ENCODE assay signal across 31 mouse cellular contexts in genomic region chr4:119665166-119665565, GRCm38 (mm10). TPM values are rescaled to one million over a fixed set of nuclear protein-coding genes. Genes with fewer than 3 reads are reported as not detected.
"Had no signal": no experiment of that assay in that cellular context is flagged by ENCODE, and none has a peak within 500 bp of the region (broad histone marks: within the 10 kb centered on the region; RNA-seq: fewer than 3 reads in every experiment).

No protein-coding gene starts in this region.

- H3K27ac ChIP-seq: forebrain, embryonic 15.5 days; hindbrain, embryonic 12.5 days; hindbrain, embryonic 15.5 days; hindbrain, postnatal 0 days; limb, embryonic 13.5 days; limb, embryonic 15.5 days; liver, embryonic 12.5 days; liver, embryonic 14.5 days had no signal

- H3K9ac ChIP-seq: forebrain, embryonic 15.5 days; forebrain, postnatal 0 days; heart, embryonic 12.5 days; hindbrain, embryonic 12.5 days; hindbrain, embryonic 15.5 days; limb, embryonic 13.5 days; limb, embryonic 15.5 days; liver, embryonic 12.5 days; liver, embryonic 14.5 days had no signal

- H3K36me3 ChIP-seq: forebrain, embryonic 15.5 days; heart, embryonic 12.5 days; hindbrain, embryonic 12.5 days; hindbrain, embryonic 15.5 days; limb, embryonic 13.5 days; limb, embryonic 15.5 days; liver, embryonic 12.5 days had no signal

- H3K9me3 ChIP-seq: forebrain, embryonic 15.5 days; heart, embryonic 12.5 days; hindbrain, embryonic 12.5 days; hindbrain, embryonic 15.5 days; limb, embryonic 13.5 days; limb, embryonic 15.5 days; liver, embryonic 12.5 days had no signal

- DNase-seq: forebrain, postnatal 0 days; gastrocnemius, postnatal 14 days; gastrocnemius, postnatal 36 days; kidney, adult 11 months; kidney, postnatal 10 days; layer of hippocampus, postnatal 36 days; left cerebral cortex, postnatal 4 days had no signal

- H3K4me2 ChIP-seq: forebrain, embryonic 15.5 days; heart, embryonic 12.5 days; hindbrain, embryonic 12.5 days; hindbrain, embryonic 15.5 days; limb, embryonic 13.5 days; limb, embryonic 15.5 days; liver, embryonic 12.5 days had no signal

- H3K27me3 ChIP-seq: forebrain, embryonic 15.5 days; heart, embryonic 12.5 days; hindbrain, embryonic 12.5 days; hindbrain, embryonic 15.5 days; limb, embryonic 13.5 days; limb, embryonic 15.5 days had no signal

- H3K4me1 ChIP-seq: limb, embryonic 13.5 days; limb, embryonic 15.5 days; liver, embryonic 12.5 days had no signal

- ATAC-seq: forebrain, embryonic 15.5 days; forebrain, postnatal 0 days; hindbrain, postnatal 0 days; intestine, embryonic 16.5 days; liver, embryonic 12.5 days had no signal

- H3K4me3 ChIP-seq: forebrain, embryonic 15.5 days; heart, embryonic 12.5 days; hindbrain, embryonic 12.5 days; hindbrain, embryonic 15.5 days; limb, embryonic 13.5 days; limb, embryonic 15.5 days; liver, embryonic 12.5 days had no signal

RNA-seq across cellular contexts. Expression of gene Guca2b, which starts 6.4 kb away (rescaled TPM):
- total RNA-seq: forebrain, postnatal 0 days; gastrocnemius, adult 18-20 months; gastrocnemius, adult 8-10 months; gastrocnemius, postnatal 14 days; gastrocnemius, postnatal 36 days; heart, postnatal 25 days; hematopoietic stem cell, adult 5-6 weeks; hindbrain, postnatal 0 days; layer of hippocampus, adult 18-20 months; layer of hippocampus, postnatal 10 days; layer of hippocampus, postnatal 36 days; left cerebral cortex, adult 18-20 months; left cerebral cortex, adult 8-10 months; left cerebral cortex, postnatal 10 days; left cerebral cortex, postnatal 25 days; left cerebral cortex, postnatal 4 days; liver, adult 2 months had no signal
- polyA plus RNA-seq: forebrain, embryonic 15.5 days; forebrain, postnatal 0 days; heart, embryonic 12.5 days; heart, embryonic 14.5 days; hindbrain, embryonic 12.5 days; hindbrain, embryonic 15.5 days; hindbrain, postnatal 0 days; limb, embryonic 11.5 days; limb, embryonic 13.5 days; limb, embryonic 15.5 days; liver, adult 2 months had no signal

RNA-seq across cellular contexts. Expression of gene Guca2a, which starts 27.7 kb away (rescaled TPM):
- total RNA-seq: forebrain, postnatal 0 days; gastrocnemius, adult 18-20 months; gastrocnemius, adult 8-10 months; gastrocnemius, postnatal 14 days; gastrocnemius, postnatal 36 days; heart, adult 18-20 months; heart, postnatal 25 days; hematopoietic stem cell, adult 5-6 weeks; hindbrain, postnatal 0 days; layer of hippocampus, adult 18-20 months; layer of hippocampus, postnatal 10 days; layer of hippocampus, postnatal 36 days; left cerebral cortex, adult 18-20 months; left cerebral cortex, postnatal 10 days; left cerebral cortex, postnatal 25 days; left cerebral cortex, postnatal 4 days; liver, adult 2 months had no signal
- polyA plus RNA-seq: forebrain, embryonic 15.5 days; forebrain, postnatal 0 days; heart, embryonic 12.5 days; heart, embryonic 14.5 days; hindbrain, embryonic 12.5 days; hindbrain, embryonic 15.5 days; hindbrain, postnatal 0 days; limb, embryonic 11.5 days; limb, embryonic 13.5 days; limb, embryonic 15.5 days; liver, embryonic 12.5 days; liver, embryonic 14.5 days had no signal
